Mouse (Mus musculus) hindbrain, embryonic 13.5 days (tissue): Measurements from ENCODE around the gene Rgs1. TPM values are rescaled to one million over a fixed set of nuclear protein-coding genes. Genes with fewer than 3 reads are reported as not detected.

Experiments used
- ATAC-seq: fragments of 200-750 bp; cut with Nextera tagmentation; 2 replicates; pipeline ENCODE4 v1.8.0; 2017; ENCODE audit warnings: moderate TSS enrichment; ENCODE audit not compliant: low FRiP score
- H3K27ac ChIP-seq: fragments of 300-500 bp; sonication (generic); 2 replicates; pipeline ENCODE4 v1.5.1; 2015; ENCODE audit warnings: inconsistent platforms, mild to moderate bottlenecking, moderate library complexity
- H3K27me3 ChIP-seq: fragments of 300-500 bp; sonication (generic); 2 replicates; pipeline ENCODE4 v1.6.1; 2015; ENCODE audit warnings: mild to moderate bottlenecking, inconsistent platforms
- H3K36me3 ChIP-seq: fragments of 300-500 bp; sonication (generic); 2 replicates; pipeline ENCODE4 v1.6.1; 2015; ENCODE audit warnings: mild to moderate bottlenecking, inconsistent platforms
- H3K4me1 ChIP-seq: fragments of 300-500 bp; sonication (generic); replicated peaks from 2 replicates; pipeline ENCODE4 v1.6.1; 2015; ENCODE audit warnings: inconsistent platforms
- H3K4me2 ChIP-seq: fragments of 300-500 bp; sonication (generic); 2 replicates; pipeline ENCODE4 v1.6.1; 2015; ENCODE audit warnings: inconsistent platforms, mild to moderate bottlenecking, moderate library complexity
- H3K4me3 ChIP-seq: fragments of 300-500 bp; sonication (generic); 2 replicates; pipeline ENCODE4 v1.5.1; 2015; ENCODE audit warnings: mild to moderate bottlenecking, inconsistent platforms
- H3K9ac ChIP-seq: fragments of 300-500 bp; sonication (generic); 2 replicates; pipeline ENCODE4 v1.6.1; 2015; ENCODE audit warnings: mild to moderate bottlenecking, inconsistent platforms
- H3K9me3 ChIP-seq: fragments of 300-500 bp; sonication (generic); 2 replicates; pipeline ENCODE4 v1.6.1; 2016; ENCODE audit warnings: inconsistent platforms
- WGBS: fragments of 180-500 bp; shearing (Covaris S2); methylation state at CpG from one replicate; pipeline ENCODE4 v1.1.7; 2015; 5-methylcytosine and 5-hydroxymethylcytosine counted together
- polyA plus RNA-seq: library from polyadenylated mRNA; unstranded; fragments of >200 nt; fragmentation: Nextera tagmentation; extraction: Ambion mirVana; gene quantifications from 2 replicates; pipeline ENCODE4 v1.2.1, GENCODE M21; 2015

The Rgs1 gene
- polyA plus RNA-seq, 1 experiment from 2014 or later = not detected

DNA sequence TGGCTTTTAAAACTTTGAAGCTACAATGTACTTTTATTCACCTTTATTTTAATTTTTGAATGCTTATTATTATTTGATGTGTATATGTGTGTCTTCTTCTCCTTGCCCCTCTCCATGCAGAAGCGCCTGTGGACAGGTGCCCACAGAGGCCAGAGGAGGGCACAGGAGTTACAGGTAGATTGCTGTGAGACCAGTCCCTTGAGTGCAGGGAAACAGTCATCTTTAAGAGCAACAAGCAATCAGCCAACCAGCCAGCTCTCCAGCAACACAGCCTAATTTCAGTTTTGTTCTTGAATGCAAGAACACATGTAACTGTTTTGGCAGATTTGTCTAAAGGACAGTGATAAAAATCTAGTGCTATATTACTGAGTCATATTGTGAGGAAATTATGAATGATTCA, 1.7 kb downstream of the Rgs1 start:
- Histone ChIP-seq H3K27ac (no peak overlapping the region), H3K4me2 (no peak overlapping the region), H3K4me3 (no peak overlapping the region), H3K4me1 (no peaks in the 10 kb centered on the region), H3K36me3 (no peaks in the 10 kb centered on the region), H3K27me3 (no peaks in the 10 kb centered on the region), H3K9me3 (no peaks in the 10 kb centered on the region), H3K9ac (no peak overlapping the region)
- no peak for ATAC-seq
- WGBS = 86% methylated on average over 1 of the region's 1 CpGs

DNA sequence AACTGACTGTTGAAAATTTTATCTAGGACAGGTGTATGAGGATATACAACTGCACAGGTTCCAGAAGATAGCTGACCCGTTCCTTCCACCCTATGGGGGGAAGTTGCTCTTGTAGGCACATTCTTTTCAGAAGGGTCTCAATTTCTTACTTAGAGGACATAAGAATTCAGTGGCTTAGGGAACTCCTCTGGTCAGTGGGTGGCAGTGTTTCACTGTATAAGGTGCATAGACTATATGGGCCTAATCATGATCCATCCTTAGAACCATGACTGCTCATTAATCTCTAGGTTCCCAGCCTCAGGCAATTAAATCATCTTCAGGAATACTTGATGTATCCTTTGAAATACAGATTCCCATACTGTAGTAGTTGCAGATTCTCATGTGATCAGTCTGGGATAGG, 5.5 kb downstream of the Rgs1 start:
- H3K27ac ChIP-seq = no peak overlapping the region
- H3K36me3 ChIP-seq = no peaks in the 10 kb centered on the region
- no peaks in the 10 kb centered on the region for H3K27me3 ChIP-seq
- 0 out of 2 replicates have a peak, but pooled peaks have one; percentile 36 for ATAC-seq
- no peak overlapping the region for H3K4me3 ChIP-seq
- H3K9me3 ChIP-seq = no peaks in the 10 kb centered on the region
- 80% methylated on average over 1 of the region's 1 CpGs for WGBS
- no peak overlapping the region for H3K4me2 ChIP-seq
- no peaks in the 10 kb centered on the region for H3K4me1 ChIP-seq
- H3K9ac ChIP-seq = no peak overlapping the region

DNA sequence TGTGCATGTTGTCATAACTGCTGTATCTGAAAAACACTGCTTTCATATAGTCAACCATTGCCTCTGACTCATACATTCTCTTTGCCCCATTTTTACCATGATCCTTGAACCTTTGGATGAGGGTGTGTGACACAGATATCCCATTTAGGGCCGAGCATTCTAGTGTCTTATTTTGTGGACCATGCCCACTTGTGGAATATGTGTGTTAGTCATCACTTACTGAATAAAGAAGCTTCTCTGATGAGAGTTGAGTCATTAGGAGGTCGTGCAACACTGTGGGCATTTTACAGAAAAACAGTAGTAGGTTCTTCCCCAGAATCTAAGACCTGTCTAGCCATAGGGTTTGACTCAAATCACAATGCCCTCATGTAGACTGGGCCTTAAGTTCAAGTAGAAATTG, 9.8 kb downstream of the Rgs1 start:
- no peaks in the 10 kb centered on the region for H3K4me1 ChIP-seq
- WGBS = 81% methylated on average over 2 of the region's 2 CpGs
- no peak overlapping the region for H3K27ac ChIP-seq
- no peaks in the 10 kb centered on the region for H3K9me3 ChIP-seq
- no peak for ATAC-seq
- no peak overlapping the region for H3K4me3 ChIP-seq
- no peak overlapping the region for H3K4me2 ChIP-seq
- no peaks in the 10 kb centered on the region for H3K36me3 ChIP-seq
- no peaks in the 10 kb centered on the region for H3K27me3 ChIP-seq
- no peak overlapping the region for H3K9ac ChIP-seq

DNA sequence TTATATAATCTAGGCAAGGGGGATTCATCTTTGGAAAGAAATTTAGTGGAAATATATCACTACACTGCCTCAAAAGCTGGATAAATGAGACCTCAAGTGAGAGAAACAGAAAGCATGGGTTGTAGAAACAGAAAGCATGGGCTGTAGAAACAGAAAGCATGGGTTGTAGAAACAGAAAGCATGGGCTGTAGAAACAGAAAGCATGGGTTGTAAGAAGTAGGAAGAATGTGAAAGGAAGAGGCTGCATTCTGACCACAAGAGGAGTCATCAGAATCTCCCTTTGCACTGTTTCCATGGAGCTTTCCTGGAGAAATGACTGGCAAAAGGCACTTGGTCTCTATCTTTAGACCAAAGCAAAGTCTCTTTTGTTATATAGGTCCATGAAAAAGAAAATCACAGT, 33.8 kb downstream of the Rgs1 start:
- Histone ChIP-seq H3K4me3 (no peak overlapping the region), H3K9ac (no peak overlapping the region), H3K36me3 (no peaks in the 10 kb centered on the region), H3K27ac (no peak overlapping the region), H3K4me1 (no peaks in the 10 kb centered on the region), H3K4me2 (no peak overlapping the region), H3K9me3 (no peaks in the 10 kb centered on the region), H3K27me3 (no peaks in the 10 kb centered on the region)
- ATAC-seq = no peak

DNA sequence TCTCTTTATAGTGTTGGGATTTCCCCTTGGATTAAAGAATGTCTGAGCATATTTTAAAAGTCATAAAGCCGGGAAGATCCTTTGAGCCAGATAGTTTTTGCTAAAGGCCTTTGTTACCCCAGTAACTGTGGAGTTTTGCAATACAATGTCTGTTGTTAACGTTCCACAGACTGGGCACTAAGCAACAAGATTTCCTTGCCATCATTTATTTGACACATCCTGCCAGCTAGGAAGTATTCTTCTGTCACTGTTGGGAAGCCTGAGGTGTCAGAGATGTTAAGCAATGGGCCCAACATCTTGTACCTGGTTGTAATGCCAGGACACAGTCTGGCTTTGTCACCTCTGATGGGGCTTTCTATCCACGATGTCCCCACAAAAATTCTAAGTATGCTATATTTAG, 38.1 kb downstream of the Rgs1 start:
- Histone ChIP-seq H3K36me3 (no peaks in the 10 kb centered on the region), H3K4me3 (no peak overlapping the region), H3K27ac (no peak overlapping the region), H3K9me3 (no peaks in the 10 kb centered on the region), H3K4me1 (no peaks in the 10 kb centered on the region), H3K9ac (no peak overlapping the region), H3K27me3 (no peaks in the 10 kb centered on the region), H3K4me2 (no peak overlapping the region)
- WGBS = 58% methylated on average over 3 of the region's 3 CpGs
- no peak for ATAC-seq

DNA sequence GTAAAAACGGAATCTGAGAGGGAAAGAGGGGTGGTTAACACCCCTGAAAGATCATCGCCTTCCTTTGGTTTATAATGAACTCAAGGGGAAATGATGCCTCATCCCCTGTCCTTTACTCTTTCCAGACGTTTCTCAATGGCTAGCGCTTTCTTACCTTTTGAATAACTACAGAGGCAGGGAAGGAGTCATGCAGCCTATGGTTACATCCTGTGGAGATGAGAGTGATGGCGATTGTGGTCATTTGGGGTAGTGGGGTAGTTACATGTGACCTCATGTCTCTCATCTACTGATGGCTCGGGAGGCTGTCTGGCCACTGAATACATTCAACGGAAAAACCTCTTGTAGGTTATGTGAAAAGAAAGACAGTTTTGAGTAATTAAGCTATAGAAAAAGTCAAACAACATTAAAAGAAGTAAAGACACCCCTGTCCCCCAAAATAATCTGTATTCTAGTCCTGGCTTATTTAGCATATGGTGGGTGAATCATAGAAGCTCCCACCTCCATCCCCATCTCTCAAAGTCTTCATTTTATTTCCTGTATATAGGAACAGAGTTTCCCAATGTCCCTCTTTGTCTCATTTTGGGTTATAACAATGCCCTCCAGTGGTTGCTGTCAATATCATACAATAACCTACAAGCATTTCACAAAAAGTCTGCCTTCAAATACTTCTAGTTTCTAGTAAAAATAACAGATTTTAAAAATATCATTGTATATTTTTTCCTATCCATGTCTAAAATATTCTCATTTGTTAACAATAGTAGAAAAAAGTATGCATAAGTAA, 42.6 kb downstream of the Rgs1 start:
- 82% methylated on average over 7 of the region's 7 CpGs for WGBS
- no peak for ATAC-seq
- no peaks in the 10 kb centered on the region for H3K27me3 ChIP-seq

DNA sequence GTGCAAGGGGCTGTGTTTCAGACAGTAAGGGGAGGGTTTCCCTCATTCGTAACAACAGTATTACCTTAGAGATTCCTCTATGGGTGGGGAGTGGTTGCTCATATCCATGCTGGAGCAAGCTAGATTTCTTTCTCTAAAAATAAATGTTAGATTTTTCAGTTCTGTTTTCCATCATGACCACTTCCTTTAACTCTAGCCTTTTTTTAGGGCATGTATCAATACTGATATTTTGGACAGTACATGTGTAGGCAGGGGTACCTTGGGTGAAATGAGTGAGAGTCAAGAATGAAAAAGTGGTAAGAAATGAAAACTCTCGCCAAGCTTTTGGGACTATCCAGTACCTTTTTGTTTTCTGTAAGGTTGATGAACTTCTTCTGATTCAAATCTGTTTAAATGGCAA, 44.3 kb downstream of the Rgs1 start:
- WGBS = 88% methylated on average over 2 of the region's 2 CpGs

More for the DNA sequence above, 42.6 kb downstream of the Rgs1 start:
- Histone ChIP-seq H3K4me3 (no peak overlapping the region), H3K4me1 (no peaks in the 10 kb centered on the region), H3K27ac (no peak overlapping the region), H3K36me3 (no peaks in the 10 kb centered on the region), H3K9me3 (no peaks in the 10 kb centered on the region), H3K4me2 (no peak overlapping the region), H3K9ac (no peak overlapping the region)

DNA sequence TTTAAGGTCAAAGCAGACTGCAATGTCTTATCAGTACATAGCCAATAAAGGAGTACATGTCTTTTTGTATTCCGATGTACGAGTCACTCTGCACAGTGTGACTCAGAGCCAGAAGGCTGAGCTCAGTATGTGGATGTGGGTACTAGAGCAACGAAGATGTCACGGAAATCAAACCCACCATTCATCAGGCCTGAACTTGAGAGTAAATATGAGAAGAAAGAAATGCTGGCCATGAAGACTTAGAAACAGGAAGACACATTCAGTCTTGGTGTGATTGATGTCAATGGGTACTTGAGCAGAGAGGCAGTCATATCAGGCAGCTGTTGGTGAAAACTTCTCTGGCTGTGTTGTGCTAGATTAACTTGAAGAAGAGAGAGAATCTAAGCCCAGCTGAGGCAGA, 46.1 kb downstream of the Rgs1 start:
- 91% methylated on average over 4 of the region's 4 CpGs for WGBS
- ATAC-seq = no peak
- H3K9ac ChIP-seq = no peak overlapping the region

More for the DNA sequence above, 44.3 kb downstream of the Rgs1 start:
- H3K4me3 ChIP-seq = no peak overlapping the region
- ATAC-seq = no peak
- no peak overlapping the region for H3K4me2 ChIP-seq
- H3K9me3 ChIP-seq = no peaks in the 10 kb centered on the region
- no peak overlapping the region for H3K9ac ChIP-seq
- H3K36me3 ChIP-seq = no peaks in the 10 kb centered on the region
- no peaks in the 10 kb centered on the region for H3K27me3 ChIP-seq
- no peak overlapping the region for H3K27ac ChIP-seq
- H3K4me1 ChIP-seq = no peaks in the 10 kb centered on the region

DNA sequence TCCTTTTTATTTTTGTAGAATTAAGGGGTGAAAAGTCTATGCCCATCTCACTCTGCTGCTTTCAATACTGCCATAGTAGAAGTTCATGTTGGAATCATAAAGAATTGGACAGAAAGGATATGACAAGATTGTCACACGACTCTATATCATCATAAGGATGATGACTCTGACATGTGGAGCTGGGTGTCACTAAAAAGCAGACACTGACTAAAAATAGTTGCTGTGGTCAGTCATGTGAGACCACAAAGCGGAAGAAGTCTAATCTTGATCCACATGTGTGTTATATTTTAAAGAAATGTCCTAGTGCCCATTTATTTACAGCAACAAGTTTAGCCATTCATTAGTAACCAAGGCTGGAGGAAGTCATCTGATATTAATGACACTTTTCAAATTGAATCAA, 48.5 kb downstream of the Rgs1 start:
- Histone ChIP-seq H3K4me3 (no peak overlapping the region), H3K4me2 (no peak overlapping the region), H3K4me1 (no peaks in the 10 kb centered on the region), H3K27me3 (no peaks in the 10 kb centered on the region), H3K9me3 (no peaks in the 10 kb centered on the region), H3K36me3 (no peaks in the 10 kb centered on the region), H3K27ac (no peak overlapping the region), H3K9ac (no peak overlapping the region)
- ATAC-seq = no peak
- WGBS = 88% methylated on average over 2 of the region's 2 CpGs

More for the DNA sequence above, 46.1 kb downstream of the Rgs1 start:
- Histone ChIP-seq H3K4me1 (no peaks in the 10 kb centered on the region), H3K27ac (no peak overlapping the region), H3K27me3 (no peaks in the 10 kb centered on the region), H3K4me2 (no peak overlapping the region), H3K4me3 (no peak overlapping the region), H3K9me3 (no peaks in the 10 kb centered on the region), H3K36me3 (no peaks in the 10 kb centered on the region)

DNA sequence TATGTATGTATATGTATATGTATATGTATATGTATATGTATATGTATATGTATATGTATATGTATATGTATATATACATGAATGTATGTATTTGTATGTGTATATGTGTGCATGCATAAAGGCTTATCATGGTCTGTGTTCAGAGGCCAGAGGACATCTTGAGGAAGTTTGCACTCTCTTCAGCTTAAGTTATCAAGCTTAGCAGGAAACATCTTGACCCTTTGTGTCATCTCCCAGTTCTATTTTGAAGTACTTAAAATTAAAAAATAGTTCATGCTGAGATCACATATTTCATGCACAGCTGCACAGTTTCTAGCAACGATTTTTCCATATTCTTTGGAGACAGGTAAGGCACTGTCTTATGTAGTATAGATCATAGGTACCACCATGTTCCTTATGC, 49.5 kb downstream of the Rgs1 start:
- Histone ChIP-seq H3K4me1 (no peaks in the 10 kb centered on the region), H3K4me3 (no peak overlapping the region), H3K27ac (no peak overlapping the region), H3K4me2 (no peak overlapping the region), H3K27me3 (no peaks in the 10 kb centered on the region), H3K9ac (no peak overlapping the region), H3K9me3 (no peaks in the 10 kb centered on the region), H3K36me3 (no peaks in the 10 kb centered on the region)
- no peak for ATAC-seq
- 74% methylated on average over 1 of the region's 1 CpGs for WGBS

DNA sequence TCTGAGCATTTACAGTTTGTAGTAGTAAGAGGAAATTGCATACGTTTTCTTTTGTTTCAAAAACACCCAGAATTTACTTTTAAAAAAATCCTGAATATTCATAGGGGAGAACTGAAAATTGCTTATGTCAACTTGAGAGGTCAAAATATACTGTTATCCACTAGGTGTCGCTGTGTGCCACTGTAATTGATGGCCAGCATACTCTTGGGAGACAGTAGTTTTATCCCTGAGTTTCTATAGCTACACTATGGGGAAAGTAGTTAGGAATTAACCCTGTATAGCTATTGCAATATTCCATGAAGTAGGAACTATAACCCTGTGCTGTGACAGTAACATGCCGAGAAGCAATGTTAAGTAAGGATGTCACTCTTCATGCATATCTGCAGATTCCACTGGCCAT, 51.4 kb downstream of the Rgs1 start:
- no peaks in the 10 kb centered on the region for H3K4me1 ChIP-seq
- H3K27me3 ChIP-seq = no peaks in the 10 kb centered on the region
- no peak for ATAC-seq
- H3K4me3 ChIP-seq = no peak overlapping the region
- H3K4me2 ChIP-seq = no peak overlapping the region
- no peaks in the 10 kb centered on the region for H3K9me3 ChIP-seq
- no peaks in the 10 kb centered on the region for H3K36me3 ChIP-seq
- 28% methylated on average over 3 of the region's 3 CpGs for WGBS
- H3K27ac ChIP-seq = no peak overlapping the region
- no peak overlapping the region for H3K9ac ChIP-seq
